Mouse (Mus musculus) frontal cortex, postnatal 36 days (tissue): Measurements from ENCODE around the gene Slc9a8.

Experiments
- DNase-seq, 2 experiments: peaks; one replicate each; pipeline ENCODE4 v3.0.0; 2022; ENCODE audit warnings: low spot score in 2 of 2

The Slc9a8 gene

GRCm38 (mm10) chr2:167483081-167483826 is 61.7 kb downstream of the Slc9a8 start:
- no peak for DNase-seq

- no peak for DNase-seq
Measured at GRCm38 (mm10) chr2:167483827-167484410, 62.4 kb downstream of the Slc9a8 start.

GRCm38 (mm10) chr2:167484932-167485331 is 63.4 kb downstream of the Slc9a8 start:
- DNase-seq = no peak

- no peak for DNase-seq
Measured at GRCm38 (mm10) chr2:167485501-167486377, 64.2 kb downstream of the Slc9a8 start.

GRCm38 (mm10) chr2:167486573-167486972 is 65.1 kb downstream of the Slc9a8 start:
- DNase-seq = no peak

GRCm38 (mm10) chr2:167487551-167487950 is 66.0 kb downstream of the Slc9a8 start:
- DNase-seq = no peak

GRCm38 (mm10) chr2:167487994-167488393 is 66.5 kb downstream of the Slc9a8 start:
- DNase-seq = no peak

GRCm38 (mm10) chr2:167490813-167491525 is 69.5 kb downstream of the Slc9a8 start:
- DNase-seq = peak; percentile 56 to 81

GRCm38 (mm10) chr2:167491757-167492708 is 70.5 kb downstream of the Slc9a8 start, which contains the start of gene Rnf114:
Gene Rnf114 (plus strand): TSS chr2:167492645.
- DNase-seq = peak in 1 of 2 experiments; percentile 39

- peak; percentile 95 to 96 for DNase-seq
Measured at GRCm38 (mm10) chr2:167492713-167493636, 71.5 kb downstream of the Slc9a8 start, which contains the start of gene Spata2. Gene Spata2 (minus strand): TSS chr2:167492887.

- DNase-seq = peak in 1 of 2 experiments; percentile 58
Measured at GRCm38 (mm10) chr2:167496437-167496836, 74.9 kb downstream of the Slc9a8 start.

GRCm38 (mm10) chr2:167497272-167497671 is 75.8 kb downstream of the Slc9a8 start:
- no peak for DNase-seq

GRCm38 (mm10) chr2:167502554-167503252 is 81.2 kb downstream of the Slc9a8 start:
- no peak for DNase-seq

GRCm38 (mm10) chr2:167503253-167503895 is 81.9 kb downstream of the Slc9a8 start:
- DNase-seq = peak; percentile 86 to 88

GRCm38 (mm10) chr2:167503896-167504349 is 82.4 kb downstream of the Slc9a8 start:
- peak in 1 of 2 experiments; percentile 33 for DNase-seq

GRCm38 (mm10) chr2:167505127-167505526 is 83.6 kb downstream of the Slc9a8 start:
- no peak for DNase-seq

- no peak for DNase-seq
Measured at GRCm38 (mm10) chr2:167506546-167507260, 85.2 kb downstream of the Slc9a8 start.
